Comparison of ENCODE assay signal across 7 mouse cellular contexts in the genomic region with DNA sequence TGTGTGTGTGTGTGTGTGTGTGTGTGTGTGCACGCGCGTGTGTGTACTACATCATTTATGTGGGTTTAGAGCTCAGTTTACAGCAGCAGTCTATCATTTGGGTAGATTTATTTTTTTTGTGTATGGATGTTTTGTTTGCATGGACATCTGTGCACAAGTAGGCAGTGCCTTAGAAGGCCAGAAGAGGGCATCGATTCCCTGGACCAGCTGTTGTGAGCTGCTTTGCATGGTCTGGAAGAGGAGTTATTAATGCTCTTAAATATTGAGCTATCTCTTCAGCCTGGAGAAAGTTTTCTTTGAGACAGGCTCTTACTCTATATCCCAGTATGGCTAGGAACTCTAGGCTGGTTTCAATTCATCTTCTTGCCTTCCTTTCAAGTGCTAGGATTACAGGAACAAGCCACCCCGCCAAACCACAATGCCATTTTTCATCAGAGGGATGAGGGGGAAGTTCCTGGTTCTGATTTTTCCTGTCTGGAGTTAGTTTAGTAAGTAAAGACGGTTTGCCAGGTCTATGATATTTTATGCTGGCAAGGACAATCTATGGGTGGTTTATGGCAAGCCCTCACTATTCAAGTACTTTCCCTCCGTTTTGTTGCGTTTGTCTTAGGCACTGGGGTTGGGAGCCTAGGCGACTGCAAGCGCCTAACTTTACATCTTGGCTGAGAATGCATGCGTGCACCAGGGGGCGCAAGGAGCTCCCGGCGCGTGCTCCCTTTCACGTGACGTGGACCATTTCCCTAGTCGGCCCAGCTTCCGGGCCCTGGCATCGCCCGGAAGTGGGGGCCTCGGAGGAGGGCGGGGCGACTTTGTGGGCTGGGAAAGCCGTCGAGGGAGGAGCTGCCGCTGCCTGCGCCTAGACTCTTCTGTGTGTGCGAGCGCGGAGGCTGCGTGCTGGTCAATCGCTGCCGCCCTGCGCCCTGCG. TPM values are rescaled to one million over a fixed set of nuclear protein-coding genes. Genes with fewer than 3 reads are reported as not detected.
DNase-seq lines count a peak whose midpoint lies in the region; ATAC-seq lines count a peak whose summit lies in the region.

A gene (plus strand): TSS at position 859 of the 925 bp plus-strand sequence.

- H3K27ac ChIP-seq in embryonic facial prominence, embryonic 10.5 days (replicated peaks), result peak within 1 kb of the TSS; percentile 81
- H3K27ac ChIP-seq in limb, embryonic 10.5 days, result peak within 1 kb of the TSS; percentile 84
- peak within 1 kb of the TSS; percentile 70 for H3K27ac ChIP-seq in midbrain, embryonic 13.5 days

- no peaks in the 10 kb centered on the region for H3K9me3 ChIP-seq in embryonic facial prominence, embryonic 10.5 days
- H3K9me3 ChIP-seq in limb, embryonic 10.5 days (replicated peaks), result no peaks in the 10 kb centered on the region
- no peaks in the 10 kb centered on the region for H3K9me3 ChIP-seq in midbrain, embryonic 13.5 days

- H3K27me3 ChIP-seq in embryonic facial prominence, embryonic 10.5 days (replicated peaks; ENCODE audit: low read depth, poor library complexity, severe bottlenecking), result peaks cover 18% of the 10 kb centered on the region
- peaks cover 18% of the 10 kb centered on the region for H3K27me3 ChIP-seq in limb, embryonic 10.5 days (ENCODE audit: low read depth, poor library complexity, severe bottlenecking)
- no peaks in the 10 kb centered on the region for H3K27me3 ChIP-seq in midbrain, embryonic 13.5 days

- peak; percentile 99 for ATAC-seq in midbrain, embryonic 13.5 days

- 12% methylated on average over 36 of the region's 36 CpGs for WGBS in embryonic facial prominence, embryonic 10.5 days
- 9% methylated on average over 36 of the region's 36 CpGs for WGBS in limb, embryonic 10.5 days
- WGBS in midbrain, embryonic 13.5 days, result 25% methylated on average over 36 of the region's 36 CpGs

- DNase-seq in adrenal gland, postnatal 10 days, result peak; percentile 93
- DNase-seq in embryonic facial prominence, embryonic 10.5 days (ENCODE audit: low spot score), result peak; percentile 93
- DNase-seq in gonadal fat pad, adult 2 months (ENCODE audit: low read depth), result no peak
- peak; percentile 88 for DNase-seq in kidney, adult 11 months
- DNase-seq in limb, embryonic 10.5 days (ENCODE audit: low spot score), result peak; percentile 91
- DNase-seq in spleen, adult 12 weeks (ENCODE audit: low spot score), result peak; percentile 85

- H3K36me3 ChIP-seq in embryonic facial prominence, embryonic 10.5 days (replicated peaks), result peaks cover 13% of the 10 kb centered on the region
- peaks cover 9% of the 10 kb centered on the region for H3K36me3 ChIP-seq in limb, embryonic 10.5 days
- H3K36me3 ChIP-seq in midbrain, embryonic 13.5 days, result 0 out of 2 replicates have a peak, but pooled peaks cover 2% of the 10 kb centered on the region

- H3K4me1 ChIP-seq in embryonic facial prominence, embryonic 10.5 days, result no peaks in the 10 kb centered on the region; the same call in 1 of the 2 replicates
- H3K4me1 ChIP-seq in limb, embryonic 10.5 days, result 0 out of 2 replicates have a peak, but pooled peaks cover 5% of the 10 kb centered on the region
- H3K4me1 ChIP-seq in midbrain, embryonic 13.5 days (replicated peaks), result peaks cover 10% of the 10 kb centered on the region

- H3K9ac ChIP-seq in midbrain, embryonic 13.5 days (replicated peaks), result peak within 1 kb of the TSS; percentile 69

- peak within 1 kb of the TSS; percentile 53 for H3K4me2 ChIP-seq in midbrain, embryonic 13.5 days (replicated peaks)

- H3K4me3 ChIP-seq in embryonic facial prominence, embryonic 10.5 days, result peak within 1 kb of the TSS; percentile 61
- peak within 1 kb of the TSS; percentile 58 for H3K4me3 ChIP-seq in limb, embryonic 10.5 days
- H3K4me3 ChIP-seq in midbrain, embryonic 13.5 days (replicated peaks), result peak within 1 kb of the TSS; percentile 57

RNA-seq across cellular contexts. Expression of the gene that starts here (rescaled TPM):
- 10 to 100 TPM; 22.9 to 26.2 TPM for total RNA-seq in adrenal gland, postnatal 10 days (2021)
- 24.7 and 25.9 TPM in 2 replicates for polyA plus RNA-seq in embryonic facial prominence, embryonic 10.5 days (2016; fragmentation: Nextera tagmentation; extraction: Ambion mirVana)
- polyA plus RNA-seq in gonadal fat pad, adult 2 months (2012; rRNA removed), result 10.7 and 11.9 TPM in 2 replicates
- polyA plus RNA-seq in limb, embryonic 10.5 days (2016; fragmentation: Nextera tagmentation; extraction: Ambion mirVana), result 27.4 and 34.6 TPM in 2 replicates
- 19.2 and 20.0 TPM in 2 replicates for polyA plus RNA-seq in midbrain, embryonic 13.5 days (2015; fragmentation: Nextera tagmentation; extraction: Ambion mirVana)
